Mouse (Mus musculus) heart, embryonic 16.5 days (tissue): ENCODE measurements around the gene Kcnq5. TPM values are rescaled to one million over a fixed set of nuclear protein-coding genes. Genes with fewer than 3 reads are reported as not detected.
"Not testable (repeated sequence)": the region's sequence is repeated elsewhere in the genome, so short reads cannot be mapped to it uniquely, and the experiment has no call there.

Experiments
- ATAC-seq: fragments of 200-750 bp; cut with Nextera tagmentation; replicated peaks from 2 replicates; pipeline ENCODE4 v1.8.0; 2017; ENCODE audit warnings: moderate number of reproducible peaks; ENCODE audit not compliant: insufficient read depth, low FRiP score; ENCODE audit errors: extremely low read depth
- H3K27ac ChIP-seq: fragments of 300-500 bp; sonication (generic); 2 replicates; pipeline ENCODE4 v1.5.1; 2014; ENCODE audit warnings: mild to moderate bottlenecking, low read length, control low read depth, moderate library complexity
- H3K27me3 ChIP-seq: fragments of 300-500 bp; sonication (generic); 2 replicates; pipeline ENCODE4 v1.6.1; 2014; ENCODE audit warnings: low read length, mixed read lengths; ENCODE audit not compliant: control insufficient read depth, insufficient read depth
- H3K36me3 ChIP-seq: fragments of 300-500 bp; sonication (generic); 2 replicates; pipeline ENCODE4 v1.6.1; 2014; ENCODE audit not compliant: control insufficient read depth, insufficient read depth
- H3K4me1 ChIP-seq: fragments of 300-500 bp; sonication (generic); 2 replicates; pipeline ENCODE4 v1.6.1; 2014; ENCODE audit warnings: low read length, mixed read lengths; ENCODE audit not compliant: control insufficient read depth, insufficient read depth
- H3K4me2 ChIP-seq: fragments of 300-500 bp; sonication (generic); 2 replicates; pipeline ENCODE4 v1.6.1; 2014; ENCODE audit warnings: low read depth, mild to moderate bottlenecking, control low read depth, low read length
- H3K4me3 ChIP-seq: fragments of 300-500 bp; sonication (generic); 2 replicates; pipeline ENCODE4 v1.5.1; 2014; ENCODE audit warnings: mild to moderate bottlenecking, control low read depth, low read length
- H3K9ac ChIP-seq: fragments of 300-500 bp; sonication (generic); 2 replicates; pipeline ENCODE4 v1.6.1; 2014; ENCODE audit warnings: low read length, control low read depth
- H3K9me3 ChIP-seq: fragments of 300-500 bp; sonication (generic); replicated peaks from 2 replicates; pipeline ENCODE4 v1.6.1; 2016; ENCODE audit warnings: low read length; ENCODE audit not compliant: control insufficient read depth
- WGBS: fragments of 180-500 bp; shearing (Covaris S2); extraction: QIAGEN DNeasy Blood & Tissue Kit; methylation state at CpG from one replicate; pipeline ENCODE4 v1.1.7; 2014; 5-methylcytosine and 5-hydroxymethylcytosine counted together
- polyA plus RNA-seq: library from polyadenylated mRNA; unstranded; fragments of >200 nt; fragmentation: Nextera tagmentation; extraction: Ambion mirVana; gene quantifications from 2 replicates; pipeline ENCODE4 v1.2.1, GENCODE M21; 2015

Kcnq5 gene
- polyA plus RNA-seq, 1 experiment from 2014 or later: 2.6 TPM

DNA sequence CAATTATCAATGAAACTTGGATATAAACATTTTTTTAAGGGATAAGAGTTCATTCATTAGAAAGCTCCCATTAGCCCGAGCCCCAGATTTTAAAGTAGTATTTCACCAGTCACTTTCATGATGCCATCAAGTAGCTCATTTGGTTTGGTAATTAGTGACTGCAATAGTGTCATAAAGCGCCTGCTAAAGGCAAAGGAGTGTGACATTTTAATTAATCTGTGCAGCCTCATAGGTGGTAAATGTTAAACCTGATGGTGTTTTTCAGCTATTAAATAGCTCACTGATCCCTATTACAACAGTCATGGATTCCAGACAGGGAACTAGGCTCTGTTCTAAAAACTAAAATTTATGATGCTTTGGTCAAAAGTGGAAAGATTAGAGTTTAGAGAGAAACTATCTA lies 554.5 kb downstream of the Kcnq5 start:
- peaks cover 2% of the 10 kb centered on the region; the same call in 1 of the 2 replicates for H3K4me1 ChIP-seq
- no peak overlapping the region for H3K9ac ChIP-seq
- no peaks in the 10 kb centered on the region for H3K36me3 ChIP-seq
- WGBS: 82% methylated on average over 2 of the region's 2 CpGs
- no peaks in the 10 kb centered on the region for H3K9me3 ChIP-seq
- H3K27ac ChIP-seq: no peak overlapping the region
- no peak for ATAC-seq
- H3K4me3 ChIP-seq: no peak overlapping the region
- H3K27me3 ChIP-seq: no peaks in the 10 kb centered on the region
- H3K4me2 ChIP-seq: no peak overlapping the region

DNA sequence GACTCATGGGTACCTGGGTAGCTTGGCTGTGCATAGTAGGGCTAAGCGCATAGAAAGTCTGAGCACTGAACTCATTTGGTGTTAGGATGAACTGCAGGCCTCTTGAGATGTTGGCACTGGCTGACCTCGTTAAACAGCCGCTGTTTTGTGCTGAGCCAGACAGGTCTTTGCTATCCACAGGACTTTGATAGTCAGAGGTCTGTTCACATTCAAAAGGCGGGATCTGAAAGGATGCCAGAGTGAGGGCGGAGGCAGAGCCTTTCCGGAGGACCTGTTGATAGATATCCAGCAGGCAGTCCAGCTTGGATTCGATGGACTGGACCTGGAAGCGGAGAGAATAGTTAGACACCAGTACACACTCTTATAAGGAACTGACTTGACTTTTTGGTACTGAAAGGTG lies 558.9 kb downstream of the Kcnq5 start:
- Histone ChIP-seq H3K27ac (no peak overlapping the region), H3K9me3 (no peaks in the 10 kb centered on the region), H3K27me3 (no peaks in the 10 kb centered on the region), H3K4me1 (no peaks in the 10 kb centered on the region), H3K36me3 (no peaks in the 10 kb centered on the region), H3K4me3 (no peak overlapping the region), H3K4me2 (no peak overlapping the region), H3K9ac (no peak overlapping the region)
- WGBS: 35% methylated on average over 8 of the region's 8 CpGs
- peak; percentile 49; the same call in 1 of the 2 replicates for ATAC-seq

DNA sequence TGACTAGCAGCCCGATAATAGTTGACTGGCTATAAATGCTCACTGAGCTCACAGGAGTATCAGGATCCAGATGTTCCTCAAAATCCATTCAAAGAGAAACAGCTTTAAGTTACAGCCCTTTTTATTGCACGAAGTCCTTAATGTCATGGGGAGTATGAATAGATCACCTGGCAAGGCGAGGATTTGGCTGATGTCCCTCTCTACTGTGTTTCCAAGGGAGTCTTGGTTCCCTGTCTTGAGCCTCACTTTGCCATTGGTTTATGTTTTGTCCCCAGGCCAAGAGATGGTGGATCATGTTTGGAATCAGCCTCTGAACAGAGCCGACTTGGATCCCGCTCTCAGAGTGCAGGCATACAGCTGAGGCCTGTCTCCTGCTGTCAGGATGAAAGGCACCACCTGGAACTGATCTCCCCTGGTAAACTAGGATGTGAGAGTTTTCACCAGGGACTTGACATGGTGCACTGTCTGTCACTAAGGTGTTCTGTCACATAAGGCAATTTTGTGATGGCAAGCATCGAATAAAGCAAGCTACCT lies 570.5 kb downstream of the Kcnq5 start:
- Histone ChIP-seq H3K4me1 (no peaks in the 10 kb centered on the region), H3K27ac (no peak overlapping the region), H3K36me3 (no peaks in the 10 kb centered on the region), H3K27me3 (no peaks in the 10 kb centered on the region), H3K9ac (no peak overlapping the region), H3K4me3 (no peak overlapping the region), H3K4me2 (no peak overlapping the region), H3K9me3 (no peaks in the 10 kb centered on the region)
- WGBS: 72% methylated on average over 6 of the region's 6 CpGs
- no peak for ATAC-seq

DNA sequence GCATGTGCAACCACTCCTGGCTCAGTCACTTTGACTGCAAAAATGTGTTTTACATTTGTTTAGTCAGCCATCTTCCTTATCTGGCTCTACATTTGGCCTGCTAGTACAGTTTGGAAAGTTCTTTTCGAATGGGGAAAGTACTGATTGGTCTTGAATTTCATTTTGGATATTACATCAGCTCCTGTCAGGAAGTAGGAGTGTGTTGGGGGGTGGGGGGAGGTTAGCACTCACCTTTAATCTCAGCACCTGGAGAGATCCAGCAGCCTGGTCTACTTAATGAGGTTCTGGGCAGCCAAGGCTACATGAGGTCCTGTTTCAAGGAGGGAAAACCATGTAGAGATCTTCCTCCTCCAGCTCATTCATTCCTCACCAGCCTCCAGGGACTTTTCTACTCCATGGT lies 578.5 kb downstream of the Kcnq5 start, which contains the start of gene Khdc1b:
TSS of gene Khdc1b (plus strand) at position 301 of the 400 bp plus-strand sequence.
- WGBS: 79% methylated on average over 1 of the region's 1 CpGs
- H3K36me3 ChIP-seq: no peaks in the 10 kb centered on the region
- H3K9me3 ChIP-seq: no peaks in the 10 kb centered on the region
- no peak within 1 kb of the TSS for H3K4me3 ChIP-seq
- no peaks in the 10 kb centered on the region for H3K27me3 ChIP-seq
- no peaks in the 10 kb centered on the region for H3K4me1 ChIP-seq
- H3K4me2 ChIP-seq: no peak within 1 kb of the TSS
- H3K27ac ChIP-seq: no peak within 1 kb of the TSS
- no peak for ATAC-seq
- H3K9ac ChIP-seq: no peak within 1 kb of the TSS

DNA sequence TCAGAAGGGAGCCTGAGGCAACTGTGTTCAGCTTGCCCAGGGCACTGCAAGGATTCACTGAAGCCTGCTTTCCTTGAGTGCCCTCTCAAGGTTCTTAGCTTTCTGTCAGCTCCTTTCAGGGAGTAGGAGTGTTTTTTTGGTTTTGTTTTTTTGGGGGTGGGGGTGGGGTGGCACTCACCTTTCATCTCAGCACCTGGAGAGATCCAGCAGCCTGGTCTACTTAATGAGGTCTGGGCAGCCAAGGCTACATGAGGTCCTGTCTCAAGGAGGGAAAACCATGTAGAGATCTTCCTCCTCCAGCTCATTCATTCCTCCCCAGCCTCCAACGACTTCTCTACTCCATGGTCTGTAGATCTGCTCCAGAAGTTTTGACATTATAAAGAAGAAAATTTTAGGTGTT lies 593.7 kb downstream of the Kcnq5 start, which contains the start of gene Khdc1c:
TSS of gene Khdc1c (plus strand) at position 301 of the 400 bp plus-strand sequence.
- WGBS: 61% methylated on average over 1 of the region's 1 CpGs
- not testable (repeated sequence) for H3K4me2 ChIP-seq, H3K9ac ChIP-seq, H3K27ac ChIP-seq, H3K36me3 ChIP-seq, H3K9me3 ChIP-seq, H3K4me1 ChIP-seq, H3K27me3 ChIP-seq, H3K4me3 ChIP-seq, ATAC-seq

DNA sequence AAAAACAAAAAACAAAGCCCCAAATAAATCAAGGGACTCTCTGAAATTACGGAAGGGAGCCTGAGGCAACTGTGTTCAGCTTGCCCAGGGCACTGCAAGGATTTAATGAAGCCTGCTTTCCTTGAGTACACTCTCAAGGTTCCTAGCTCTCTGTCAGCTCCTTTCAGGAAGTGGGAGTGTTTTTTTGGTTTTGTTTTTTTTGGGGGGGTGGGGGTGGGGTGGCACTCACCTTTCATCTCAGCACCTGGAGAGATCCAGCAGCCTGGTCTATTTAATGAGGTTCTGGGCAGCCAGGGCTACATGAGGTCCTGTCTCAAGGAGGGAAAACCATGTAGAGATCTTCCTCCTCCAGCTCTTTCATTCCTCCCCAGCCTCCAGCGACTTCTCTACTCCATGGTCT lies 612.4 kb downstream of the Kcnq5 start, which contains the start of gene Khdc1a:
TSS of gene Khdc1a (plus strand) at position 301 of the 400 bp plus-strand sequence.
- Histone ChIP-seq H3K4me3 (no peak within 1 kb of the TSS), H3K27ac (no peak within 1 kb of the TSS), H3K4me1 (no peaks in the 10 kb centered on the region), H3K4me2 (no peak within 1 kb of the TSS), H3K36me3 (no peaks in the 10 kb centered on the region), H3K9me3 (no peaks in the 10 kb centered on the region), H3K9ac (no peak within 1 kb of the TSS), H3K27me3 (no peaks in the 10 kb centered on the region)
- ATAC-seq: no peak
- 75% methylated on average over 2 of the region's 2 CpGs for WGBS
